In the genomic region with DNA sequence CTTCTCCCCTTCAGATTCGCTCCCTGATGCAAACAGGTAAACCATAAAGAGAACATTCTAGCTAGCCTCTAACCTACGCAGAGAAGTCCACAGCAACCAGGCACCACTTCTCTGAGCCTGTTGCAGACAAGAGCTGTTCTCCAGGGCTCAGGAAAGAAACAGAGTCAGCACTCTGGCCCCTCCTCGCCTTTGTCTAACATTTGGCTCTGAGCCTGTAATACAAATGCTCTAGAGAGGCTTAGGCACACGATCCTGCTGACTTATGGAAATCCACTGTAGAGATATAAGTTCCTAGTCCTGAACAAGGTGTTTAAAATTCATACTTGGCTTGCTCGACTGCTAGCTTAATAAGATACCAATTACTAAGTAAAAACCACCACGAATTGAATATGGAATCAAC, we compare ENCODE assay signal across 12 mouse cellular contexts. TPM values are rescaled to one million over a fixed set of nuclear protein-coding genes. Genes with fewer than 3 reads are reported as not detected.
DNase-seq lines count a peak whose midpoint lies in the region; ATAC-seq and TF ChIP-seq lines count a peak whose summit lies in the region.
"Had no signal": no experiment of that assay in that cellular context is flagged by ENCODE, and none has a peak within 500 bp of the region (broad histone marks: within the 10 kb centered on the region; RNA-seq: fewer than 3 reads in every experiment).

No protein-coding gene starts in this region.

- peak; percentile 60 for DNase-seq in forebrain, embryonic 14.5 days (ENCODE audit: low spot score)
- DNase-seq in forebrain, embryonic 10.5 days (ENCODE audit: extremely low spot score, low spot score): no peak
- no peak for DNase-seq in hindbrain, postnatal 0 days (ENCODE audit: low spot score)
- peak; percentile 81 for DNase-seq in brain, embryonic 14.5 days (ENCODE audit: low read depth)
- no peak for DNase-seq in right cerebral cortex, postnatal 14 days
- no peak for DNase-seq in right cerebral cortex, postnatal 10 days (ENCODE audit: low spot score in 2 of 2)
- DNase-seq: cerebellum, adult 2 months; kidney, postnatal 10 days had no signal

- no peak overlapping the region for H3K4me3 ChIP-seq in forebrain, embryonic 14.5 days (ENCODE audit: low read depth, low read length)
- no peak overlapping the region for H3K4me3 ChIP-seq in forebrain, embryonic 10.5 days
- no peak overlapping the region for H3K4me3 ChIP-seq in hindbrain, embryonic 13.5 days
- H3K4me3 ChIP-seq in hindbrain, postnatal 0 days (ENCODE audit: low read length): no peak overlapping the region
- H3K4me3 ChIP-seq in midbrain, embryonic 12.5 days: no peak overlapping the region
- H3K4me3 ChIP-seq: liver, embryonic 12.5 days had no signal

- TF ChIP-seq CTCF in hindbrain, postnatal 0 days (IDR thresholded peaks at IDR 0.05; ENCODE audit: low read depth): no peak
- TF ChIP-seq CTCF in brain, embryonic 14.5 days (IDR thresholded peaks at IDR 0.05; ENCODE audit: borderline replicate concordance, extremely low read depth, insufficient read depth, insufficient read length): no peak

- H3K36me3 ChIP-seq in forebrain, embryonic 14.5 days (ENCODE audit: control insufficient read depth, insufficient read depth, low read length): no peaks in the 10 kb centered on the region
- no peaks in the 10 kb centered on the region for H3K36me3 ChIP-seq in forebrain, embryonic 10.5 days (replicated peaks)
- H3K36me3 ChIP-seq in hindbrain, embryonic 13.5 days: no peaks in the 10 kb centered on the region
- no peaks in the 10 kb centered on the region for H3K36me3 ChIP-seq in hindbrain, postnatal 0 days (ENCODE audit: insufficient read depth, low read length)
- no peaks in the 10 kb centered on the region for H3K36me3 ChIP-seq in midbrain, embryonic 12.5 days
- H3K36me3 ChIP-seq: liver, embryonic 12.5 days had no signal

- 0 out of 2 replicates have a peak, but pooled peaks have one; percentile 40 for ATAC-seq in forebrain, embryonic 14.5 days
- no peak; the same call in 1 of the 2 replicates for ATAC-seq in hindbrain, embryonic 13.5 days (ENCODE audit: low FRiP score)
- no peak for ATAC-seq in hindbrain, postnatal 0 days
- no peak for ATAC-seq in midbrain, embryonic 12.5 days (ENCODE audit: low FRiP score, low read depth)
- ATAC-seq: liver, embryonic 12.5 days had no signal

- peak overlapping the region; percentile 48 for H3K27ac ChIP-seq in forebrain, embryonic 14.5 days (ENCODE audit: low read depth, low read length)
- H3K27ac ChIP-seq in forebrain, embryonic 10.5 days: no peak overlapping the region
- H3K27ac ChIP-seq in hindbrain, embryonic 13.5 days: 0 out of 2 replicates have a peak overlapping the region, but pooled peaks have one; percentile 5
- H3K27ac ChIP-seq in hindbrain, postnatal 0 days: no peak overlapping the region
- H3K27ac ChIP-seq in midbrain, embryonic 12.5 days (replicated peaks): peak overlapping the region; percentile 32; the same call in 1 of the 2 replicates
- H3K27ac ChIP-seq: liver, embryonic 12.5 days had no signal

- peaks cover 10% of the 10 kb centered on the region for H3K4me1 ChIP-seq in forebrain, embryonic 14.5 days (ENCODE audit: control insufficient read depth, insufficient read depth, low read length)
- peaks cover 24% of the 10 kb centered on the region for H3K4me1 ChIP-seq in forebrain, embryonic 10.5 days
- peaks cover 23% of the 10 kb centered on the region for H3K4me1 ChIP-seq in hindbrain, embryonic 13.5 days (replicated peaks)
- H3K4me1 ChIP-seq in hindbrain, postnatal 0 days (ENCODE audit: insufficient read depth, low read length): peaks cover 9% of the 10 kb centered on the region; the same call in 1 of the 2 replicates
- peaks cover 14% of the 10 kb centered on the region for H3K4me1 ChIP-seq in midbrain, embryonic 12.5 days
- H3K4me1 ChIP-seq: liver, embryonic 12.5 days had no signal

- no peaks in the 10 kb centered on the region for H3K27me3 ChIP-seq in forebrain, embryonic 14.5 days (replicated peaks; ENCODE audit: control insufficient read depth, insufficient read depth, low read length)
- no peaks in the 10 kb centered on the region for H3K27me3 ChIP-seq in forebrain, embryonic 10.5 days (ENCODE audit: poor library complexity, severe bottlenecking)
- no peaks in the 10 kb centered on the region for H3K27me3 ChIP-seq in hindbrain, embryonic 13.5 days
- H3K27me3 ChIP-seq in hindbrain, postnatal 0 days (ENCODE audit: insufficient read depth, low read length): no peaks in the 10 kb centered on the region
- H3K27me3 ChIP-seq in midbrain, embryonic 12.5 days: peaks cover 3% of the 10 kb centered on the region; the same call in 1 of the 2 replicates
- H3K27me3 ChIP-seq: liver, embryonic 12.5 days had no signal

- no peaks in the 10 kb centered on the region for H3K9me3 ChIP-seq in forebrain, embryonic 14.5 days (replicated peaks; ENCODE audit: control insufficient read depth, low read length)
- no peaks in the 10 kb centered on the region for H3K9me3 ChIP-seq in forebrain, embryonic 10.5 days
- H3K9me3 ChIP-seq in hindbrain, embryonic 13.5 days: no peaks in the 10 kb centered on the region
- no peaks in the 10 kb centered on the region for H3K9me3 ChIP-seq in hindbrain, postnatal 0 days (ENCODE audit: low read length)
- no peaks in the 10 kb centered on the region; the same call in 1 of the 2 replicates for H3K9me3 ChIP-seq in midbrain, embryonic 12.5 days
- H3K9me3 ChIP-seq: liver, embryonic 12.5 days had no signal

- no peak overlapping the region for H3K4me2 ChIP-seq in forebrain, embryonic 14.5 days (ENCODE audit: low read length)
- H3K4me2 ChIP-seq in hindbrain, embryonic 13.5 days: no peak overlapping the region
- H3K4me2 ChIP-seq in hindbrain, postnatal 0 days (ENCODE audit: low read depth, low read length): no peak overlapping the region
- H3K4me2 ChIP-seq in midbrain, embryonic 12.5 days (replicated peaks): no peak overlapping the region
- H3K4me2 ChIP-seq: liver, embryonic 12.5 days had no signal

- no peak overlapping the region for H3K9ac ChIP-seq in forebrain, embryonic 14.5 days (ENCODE audit: low read length)
- no peak overlapping the region for H3K9ac ChIP-seq in hindbrain, embryonic 13.5 days
- H3K9ac ChIP-seq in hindbrain, postnatal 0 days (replicated peaks; ENCODE audit: low read length): no peak overlapping the region
- H3K9ac ChIP-seq in midbrain, embryonic 12.5 days (replicated peaks): no peak overlapping the region
- H3K9ac ChIP-seq: liver, embryonic 12.5 days had no signal

- 44% methylated on average over 6 of the region's 6 CpGs for WGBS in forebrain, embryonic 14.5 days
- 78% methylated on average over 6 of the region's 6 CpGs for WGBS in forebrain, embryonic 10.5 days
- 47% methylated on average over 6 of the region's 6 CpGs for WGBS in hindbrain, embryonic 13.5 days
- 38% methylated on average over 6 of the region's 6 CpGs for WGBS in hindbrain, postnatal 0 days
- WGBS in midbrain, embryonic 12.5 days: 56% methylated on average over 6 of the region's 6 CpGs

- no peak for TF ChIP-seq POLR2A in brain, embryonic 14.5 days (IDR thresholded peaks at IDR 0.05; ENCODE audit: borderline replicate concordance, extremely low read depth, insufficient read depth, insufficient read length, poor library complexity, severe bottlenecking)

RNA-seq across cellular contexts. Expression of a gene that starts 46.5 kb away (rescaled TPM):
- 71.9 and 75.2 TPM in 2 replicates for polyA plus RNA-seq in forebrain, embryonic 14.5 days (2014; fragmentation: Nextera tagmentation; extraction: Ambion mirVana)
- 2.7 and 4.1 TPM in 2 replicates for polyA plus RNA-seq in forebrain, embryonic 10.5 days (2016; fragmentation: Nextera tagmentation; extraction: Ambion mirVana)
- polyA plus RNA-seq in hindbrain, embryonic 13.5 days (2015; fragmentation: Nextera tagmentation; extraction: Ambion mirVana): 32.8 and 34.9 TPM in 2 replicates
- total RNA-seq in hindbrain, postnatal 0 days (2014; rRNA removed): 58.9 and 94.0 TPM in 2 replicates
- 32.4 and 37.6 TPM in 2 replicates for polyA plus RNA-seq in hindbrain, postnatal 0 days (2015; fragmentation: Nextera tagmentation; extraction: Ambion mirVana)
- polyA plus RNA-seq in brain, embryonic 14.5 days (2012; rRNA removed): 29.0 and 67.3 TPM in 2 replicates
- polyA plus RNA-seq in midbrain, embryonic 12.5 days (2016; fragmentation: Nextera tagmentation; extraction: Ambion mirVana): 11.8 and 13.0 TPM in 2 replicates
- total RNA-seq: megakaryocyte, adult 5-6 weeks had no signal

Comparison
In these comparisons a context has a peak if more than half of its experiments do, and no peak if none do; other contexts are left out.
1. DNase-seq: peak in forebrain, embryonic 14.5 days (single experiment) and brain, embryonic 14.5 days (single experiment); none in forebrain, embryonic 10.5 days (single experiment), hindbrain, postnatal 0 days (single experiment), right cerebral cortex, postnatal 14 days (single experiment) and right cerebral cortex, postnatal 10 days (0 of 2).
2. H3K27ac ChIP-seq: peak in forebrain, embryonic 14.5 days (single experiment), hindbrain, embryonic 13.5 days (single experiment) and midbrain, embryonic 12.5 days (single experiment); none in forebrain, embryonic 10.5 days (single experiment) and hindbrain, postnatal 0 days (single experiment).